Comparison of ENCODE assay signal across 9 mouse cellular contexts in the genomic region with DNA sequence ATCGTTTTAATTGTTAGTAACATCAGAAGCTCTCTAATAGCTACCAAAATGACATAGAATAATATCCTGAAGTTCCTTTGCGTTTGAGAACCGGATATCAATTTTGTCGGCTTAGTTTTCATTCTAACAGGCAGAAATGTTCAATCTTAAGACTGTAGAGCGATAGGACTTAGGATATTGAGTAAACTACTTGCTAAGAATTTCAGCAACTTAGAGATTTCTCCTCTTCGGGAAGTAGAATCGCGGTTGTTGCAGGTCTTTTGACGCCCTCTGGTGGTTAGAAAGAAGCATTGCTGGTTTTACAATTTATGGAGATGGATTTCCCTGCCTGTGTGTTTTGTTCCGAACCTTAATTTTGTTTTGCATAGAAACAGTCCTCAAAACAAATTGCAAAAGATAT. TPM values are rescaled to one million over a fixed set of nuclear protein-coding genes. Genes with fewer than 3 reads are reported as not detected.
DNase-seq lines count a peak whose midpoint lies in the region; ATAC-seq lines count a peak whose summit lies in the region.
"Had no signal": no experiment of that assay in that cellular context is flagged by ENCODE, and none has a peak within 500 bp of the region (broad histone marks: within the 10 kb centered on the region; RNA-seq: fewer than 3 reads in every experiment).

No protein-coding gene starts in this region.

- H3K4me3 ChIP-seq in midbrain, embryonic 11.5 days (ENCODE audit: low read depth, low read length), result no peak overlapping the region
- H3K4me3 ChIP-seq in midbrain, embryonic 16.5 days (ENCODE audit: low read depth, low read length), result no peak overlapping the region
- H3K4me3 ChIP-seq: liver, embryonic 13.5 days had no signal

- no peak overlapping the region for H3K4me2 ChIP-seq in midbrain, embryonic 11.5 days
- no peak overlapping the region for H3K4me2 ChIP-seq in midbrain, embryonic 16.5 days (ENCODE audit: low read length)
- H3K4me2 ChIP-seq: liver, embryonic 13.5 days had no signal

- peak; percentile 40; the same call in 1 of the 2 replicates for ATAC-seq in midbrain, embryonic 11.5 days (ENCODE audit: low FRiP score)
- no peak for ATAC-seq in midbrain, embryonic 16.5 days

- H3K9ac ChIP-seq in midbrain, embryonic 11.5 days (ENCODE audit: low read length), result no peak overlapping the region
- no peak overlapping the region for H3K9ac ChIP-seq in midbrain, embryonic 16.5 days (ENCODE audit: low read depth, low read length)
- H3K9ac ChIP-seq: liver, embryonic 13.5 days had no signal

- no peak overlapping the region for H3K27ac ChIP-seq in midbrain, embryonic 11.5 days (ENCODE audit: low read depth, low read length)
- H3K27ac ChIP-seq in midbrain, embryonic 16.5 days (ENCODE audit: low read length), result no peak overlapping the region
- H3K27ac ChIP-seq: liver, embryonic 13.5 days had no signal

- intact Hi-C loops in heart, postnatal 25 days (cut with DNase I), result loop anchor here (10.0 kb wide), 1 partner anchor 1015 kb away; no protein-coding TSS in a partner anchor

- H3K27me3 ChIP-seq in midbrain, embryonic 11.5 days (ENCODE audit: control insufficient read depth, insufficient read depth, low read length), result no peaks in the 10 kb centered on the region
- no peaks in the 10 kb centered on the region for H3K27me3 ChIP-seq in midbrain, embryonic 16.5 days (ENCODE audit: control insufficient read depth, insufficient read depth, low read depth, low read length)
- H3K27me3 ChIP-seq: liver, embryonic 13.5 days had no signal

- no peaks in the 10 kb centered on the region for H3K36me3 ChIP-seq in midbrain, embryonic 11.5 days (ENCODE audit: control insufficient read depth, insufficient read depth, low read length)
- H3K36me3 ChIP-seq in midbrain, embryonic 16.5 days (ENCODE audit: control insufficient read depth, insufficient read depth, low read length), result no peaks in the 10 kb centered on the region
- H3K36me3 ChIP-seq: liver, embryonic 13.5 days had no signal

- peak; percentile 3 for DNase-seq in heart, adult 8-10 months (ENCODE audit: low spot score)
- no peak for DNase-seq in heart, postnatal 25 days (ENCODE audit: low spot score)
- peak; percentile 90 for DNase-seq in midbrain, embryonic 11.5 days (ENCODE audit: low spot score, missing footprints)
- DNase-seq in c-Kit-positive CD71-positive TER-119-positive erythroid progenitor cells, embryonic 14.5 days (ENCODE audit: low spot score), result peak; percentile 9
- DNase-seq in retina, embryonic 14.5 days (ENCODE audit: low spot score), result peak; percentile 81
- DNase-seq in spleen, postnatal 14 days (ENCODE audit: low spot score in 2 of 2), result no peak
- DNase-seq in right cerebral cortex, postnatal 14 days, result no peak
- DNase-seq: liver, embryonic 13.5 days had no signal

- H3K4me1 ChIP-seq in midbrain, embryonic 11.5 days (ENCODE audit: control insufficient read depth, insufficient read depth, low read length), result no peaks in the 10 kb centered on the region
- no peaks in the 10 kb centered on the region for H3K4me1 ChIP-seq in midbrain, embryonic 16.5 days (ENCODE audit: control insufficient read depth, insufficient read depth, low read length)
- H3K4me1 ChIP-seq: liver, embryonic 13.5 days had no signal

- 27% methylated on average over 10 of the region's 10 CpGs for WGBS in midbrain, embryonic 11.5 days
- WGBS in midbrain, embryonic 16.5 days, result 23% methylated on average over 10 of the region's 10 CpGs

- no peaks in the 10 kb centered on the region for H3K9me3 ChIP-seq in midbrain, embryonic 11.5 days (ENCODE audit: control insufficient read depth, low read length)
- no peaks in the 10 kb centered on the region for H3K9me3 ChIP-seq in midbrain, embryonic 16.5 days (replicated peaks; ENCODE audit: control insufficient read depth, low read length, poor library complexity, severe bottlenecking)
- H3K9me3 ChIP-seq: liver, embryonic 13.5 days had no signal

RNA-seq across cellular contexts. Expression of gene B430218F22Rik, which starts 36.2 kb away (rescaled TPM):
- under 1 TPM in 2 of 4 experiments, not detected in 2; 0.19 TPM for total RNA-seq in heart, adult 8-10 months (2022)
- under 1 TPM; 0.17 to 0.29 TPM for total RNA-seq in heart, postnatal 25 days (2021)
- polyA plus RNA-seq in midbrain, embryonic 11.5 days (2014; fragmentation: Nextera tagmentation; extraction: Ambion mirVana), result 0.41 and 0.94 TPM in 2 replicates
- polyA plus RNA-seq in midbrain, embryonic 16.5 days (2015; fragmentation: Nextera tagmentation; extraction: Ambion mirVana), result 0.88 and 1.2 TPM in 2 replicates

RNA-seq across cellular contexts. Expression of gene Mrps30, which starts 36.8 kb away (rescaled TPM):
- total RNA-seq in heart, adult 8-10 months (2022), result 10 to 100 TPM; 22.9 to 27.5 (median 24.6) TPM
- total RNA-seq in heart, postnatal 25 days (2021), result 10 to 100 TPM; 24.6 to 26.7 TPM
- polyA plus RNA-seq in midbrain, embryonic 11.5 days (2014; fragmentation: Nextera tagmentation; extraction: Ambion mirVana), result 37.5 and 38.8 TPM in 2 replicates
- polyA plus RNA-seq in midbrain, embryonic 16.5 days (2015; fragmentation: Nextera tagmentation; extraction: Ambion mirVana), result 24.4 and 25.2 TPM in 2 replicates

Comparison
In these comparisons a context has a peak if more than half of its experiments do, and no peak if none do; other contexts are left out.
1. DNase-seq: peak in heart, adult 8-10 months (single experiment), midbrain, embryonic 11.5 days (single experiment), c-Kit-positive CD71-positive TER-119-positive erythroid progenitor cells, embryonic 14.5 days (single experiment) and retina, embryonic 14.5 days (single experiment); none in heart, postnatal 25 days (single experiment), spleen, postnatal 14 days (0 of 2) and right cerebral cortex, postnatal 14 days (single experiment).